Mouse (Mus musculus): ENCODE results near the gene Ppp4r2. TPM values are rescaled to one million over a fixed set of nuclear protein-coding genes. Genes with fewer than 3 reads are reported as not detected.

Ppp4r2 gene
- 4.7 and 55.6 TPM in 2 replicates for polyA plus RNA-seq (2012; ENCODE audit: low replicate concordance)

DNA sequence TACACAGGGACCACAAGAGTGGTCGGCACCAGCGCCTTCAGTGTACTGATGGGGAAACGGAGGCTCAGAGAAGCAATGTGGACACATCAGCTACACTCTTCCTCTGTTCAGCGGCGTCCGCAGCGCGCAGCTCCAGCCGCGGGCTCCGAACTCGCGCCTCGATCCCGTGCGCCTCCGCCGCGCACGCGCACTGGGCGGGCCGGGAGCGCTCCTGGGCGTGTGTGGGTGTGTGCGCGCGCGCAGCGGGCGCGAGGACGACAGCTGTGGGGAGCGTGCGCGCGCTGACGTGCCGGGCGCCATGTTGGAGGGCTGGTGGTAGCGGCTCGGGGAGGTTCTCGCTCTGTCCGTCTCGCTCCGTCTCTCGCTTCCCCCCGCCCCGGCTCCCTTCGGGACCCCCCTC lies at the start of gene Ppp4r2:
Gene Ppp4r2, plus strand, starts transcription at position 268 of the 400 bp plus-strand sequence.

Other genes with a start within 250 kb of the Ppp4r2 start
- gene Shq1, start 162.5 kb upstream of the Ppp4r2 start, polyA plus RNA-seq (2012; ENCODE audit: low replicate concordance) = 3.8 and 6.3 TPM in 2 replicates
- gene Gxylt2, start 128.9 kb upstream of the Ppp4r2 start, polyA plus RNA-seq (2012; ENCODE audit: low replicate concordance) = not detected in 2 replicates

Measured in hematopoietic multipotent progenitor cell, adult 10-12 weeks (in vitro differentiated cells).